Mouse (Mus musculus) testis, adult 2 months (tissue): ENCODE results near the gene Ace.

Experiments used
- CTCF ChIP-seq: fragments of 200-500 bp; IDR thresholded peaks from 2 replicates; pipeline ENCODE4 v1.5.1; 2012; ENCODE audit warnings: low read depth, mild to moderate bottlenecking, inconsistent platforms, low read length, moderate library complexity; ENCODE audit not compliant: control insufficient read depth, insufficient read depth, insufficient replicate concordance
- POLR2A ChIP-seq: fragments of 200-500 bp; IDR thresholded peaks from 2 replicates; pipeline ENCODE4 v1.6.1; 2012; ENCODE audit warnings: low read depth, mild to moderate bottlenecking, inconsistent platforms, low read length, moderate library complexity; ENCODE audit not compliant: control insufficient read depth

- no peak for TF ChIP-seq CTCF
- TF ChIP-seq POLR2A: no peak
These were observed 21.7 kb downstream of the Ace start for GRCm38 (mm10) chr11:105989446-105989845.
